Comparison of ENCODE assay signal across 8 mouse cellular contexts in genomic region chr1:193575986-193576713, GRCm38 (mm10).
DNase-seq lines count a peak whose midpoint lies in the region; ATAC-seq and TF ChIP-seq lines count a peak whose summit lies in the region.

No protein-coding gene starts in this region.

- TF ChIP-seq CTCF in ES-Bruce4 (IDR thresholded peaks at IDR 0.05; ENCODE audit: low read depth, low read length) = peak; percentile 84
- TF ChIP-seq CTCF in thymus, adult 2 months (IDR thresholded peaks at IDR 0.05; ENCODE audit: borderline replicate concordance, control insufficient read depth, extremely low read depth, insufficient read depth, low read length, poor library complexity) = peak; percentile 72; the same call in 1 of the 2 replicates

- DNase-seq in brain, embryonic 18.5 days (ENCODE audit: low read depth, low spot score) = peak; percentile 92
- DNase-seq in forebrain, embryonic 10.5 days (ENCODE audit: extremely low spot score, low spot score) = peak; percentile 75
- peak; percentile 83 for DNase-seq in kidney, postnatal 14 days
- peak; percentile 51 for DNase-seq in liver, embryonic 11.5 days (ENCODE audit: low spot score)
- peak; percentile 64 for DNase-seq in thymus, adult 2 months

- WGBS in forebrain, embryonic 10.5 days = 10% methylated on average over 12 of the region's 12 CpGs
- 4% methylated on average over 12 of the region's 12 CpGs for WGBS in heart, embryonic 15.5 days
- whole genome bisulfite sequencing in liver, embryonic 11.5 days = 11% methylated on average over 12 of the region's 12 CpGs
- WGBS in neural tube, embryonic 12.5 days = 8% methylated on average over 12 of the region's 12 CpGs
- WGBS in thymus, adult 2 months = 16% methylated on average over 12 of the region's 12 CpGs

- no peak overlapping the region for H3K4me3 ChIP-seq in ES-Bruce4 (ENCODE audit: low read depth, low read length)
- no peak overlapping the region for H3K4me3 ChIP-seq in forebrain, embryonic 10.5 days
- no peak overlapping the region for H3K4me3 ChIP-seq in heart, embryonic 15.5 days
- no peak overlapping the region for H3K4me3 ChIP-seq in liver, embryonic 11.5 days (ENCODE audit: low read depth, low read length)
- H3K4me3 ChIP-seq in neural tube, embryonic 12.5 days = no peak overlapping the region
- H3K4me3 ChIP-seq in thymus, adult 2 months (ENCODE audit: control insufficient read depth, insufficient read depth, low read length) = no peak overlapping the region

- no peak for TF ChIP-seq EP300 in ES-Bruce4 (IDR thresholded peaks at IDR 0.05; ENCODE audit: insufficient read depth, low read depth, low read length)

- TF ChIP-seq POLR2A in ES-Bruce4 (IDR thresholded peaks at IDR 0.05; ENCODE audit: insufficient read depth, low read length) = no peak
- TF ChIP-seq POLR2A in thymus, adult 2 months (IDR thresholded peaks at IDR 0.05; ENCODE audit: control insufficient read depth, extremely low read depth, insufficient read depth, low read length, poor library complexity) = no peak

- ATAC-seq in heart, embryonic 15.5 days (replicated peaks; ENCODE audit: insufficient number of reproducible peaks, insufficient read depth, low FRiP score, low read depth) = peak; percentile 64
- peak; percentile 56; the same call in 1 of the 2 replicates for ATAC-seq in liver, embryonic 11.5 days (replicated peaks; ENCODE audit: low FRiP score)
- peak; percentile 92 for ATAC-seq in neural tube, embryonic 12.5 days (ENCODE audit: low FRiP score, low read depth)

- no peak overlapping the region for H3K9ac ChIP-seq in ES-Bruce4 (ENCODE audit: low read depth, poor library complexity, severe bottlenecking)
- no peak overlapping the region for H3K9ac ChIP-seq in heart, embryonic 15.5 days
- no peak overlapping the region for H3K9ac ChIP-seq in liver, embryonic 11.5 days (ENCODE audit: low read depth, low read length)
- no peak overlapping the region for H3K9ac ChIP-seq in neural tube, embryonic 12.5 days

- H3K9me3 ChIP-seq in ES-Bruce4 (replicated peaks; ENCODE audit: control insufficient read depth, insufficient read depth, low read length, poor library complexity, severe bottlenecking) = no peaks in the 10 kb centered on the region
- H3K9me3 ChIP-seq in forebrain, embryonic 10.5 days = no peaks in the 10 kb centered on the region
- no peaks in the 10 kb centered on the region for H3K9me3 ChIP-seq in heart, embryonic 15.5 days (replicated peaks)
- no peaks in the 10 kb centered on the region for H3K9me3 ChIP-seq in liver, embryonic 11.5 days (ENCODE audit: control insufficient read depth, low read length)
- no peaks in the 10 kb centered on the region for H3K9me3 ChIP-seq in neural tube, embryonic 12.5 days

- 0 out of 2 replicates have a peak, but pooled peaks cover 1% of the 10 kb centered on the region for H3K27me3 ChIP-seq in ES-Bruce4 (ENCODE audit: control insufficient read depth, insufficient read depth, low read length, poor library complexity, severe bottlenecking)
- peaks cover 5% of the 10 kb centered on the region for H3K27me3 ChIP-seq in forebrain, embryonic 10.5 days (ENCODE audit: poor library complexity, severe bottlenecking)
- H3K27me3 ChIP-seq in heart, embryonic 15.5 days = no peaks in the 10 kb centered on the region
- H3K27me3 ChIP-seq in liver, embryonic 11.5 days (replicated peaks; ENCODE audit: control insufficient read depth, insufficient read depth, low read length) = no peaks in the 10 kb centered on the region
- no peaks in the 10 kb centered on the region for H3K27me3 ChIP-seq in neural tube, embryonic 12.5 days (replicated peaks)
- no peaks in the 10 kb centered on the region for H3K27me3 ChIP-seq in thymus, adult 2 months (ENCODE audit: control insufficient read depth, insufficient read depth, low read length)

- H3K27ac ChIP-seq in ES-Bruce4 (ENCODE audit: insufficient read depth, low read length) = no peak overlapping the region
- no peak overlapping the region for H3K27ac ChIP-seq in forebrain, embryonic 10.5 days
- no peak overlapping the region for H3K27ac ChIP-seq in heart, embryonic 15.5 days
- no peak overlapping the region for H3K27ac ChIP-seq in liver, embryonic 11.5 days (ENCODE audit: low read depth, low read length)
- H3K27ac ChIP-seq in neural tube, embryonic 12.5 days = no peak overlapping the region
- no peak overlapping the region for H3K27ac ChIP-seq in thymus, adult 2 months (ENCODE audit: control insufficient read depth, insufficient read depth, low read length)

- no peak overlapping the region for H3K4me2 ChIP-seq in heart, embryonic 15.5 days
- H3K4me2 ChIP-seq in liver, embryonic 11.5 days = no peak overlapping the region
- H3K4me2 ChIP-seq in neural tube, embryonic 12.5 days (replicated peaks) = no peak overlapping the region

- no peaks in the 10 kb centered on the region for H3K36me3 ChIP-seq in ES-Bruce4 (ENCODE audit: control insufficient read depth, insufficient read depth, low read length, poor library complexity, severe bottlenecking)
- H3K36me3 ChIP-seq in forebrain, embryonic 10.5 days (replicated peaks) = no peaks in the 10 kb centered on the region
- no peaks in the 10 kb centered on the region for H3K36me3 ChIP-seq in heart, embryonic 15.5 days
- no peaks in the 10 kb centered on the region for H3K36me3 ChIP-seq in liver, embryonic 11.5 days (ENCODE audit: control insufficient read depth, insufficient read depth, low read length)
- H3K36me3 ChIP-seq in neural tube, embryonic 12.5 days = no peaks in the 10 kb centered on the region
- no peaks in the 10 kb centered on the region for H3K36me3 ChIP-seq in thymus, adult 2 months (ENCODE audit: control insufficient read depth, insufficient read depth, low read length)

- H3K4me1 ChIP-seq in ES-Bruce4 (ENCODE audit: control insufficient read depth, insufficient read depth, low read length) = peaks cover 2% of the 10 kb centered on the region
- peaks cover 10% of the 10 kb centered on the region; the same call in 1 of the 2 replicates for H3K4me1 ChIP-seq in forebrain, embryonic 10.5 days
- peaks cover 24% of the 10 kb centered on the region for H3K4me1 ChIP-seq in heart, embryonic 15.5 days (replicated peaks)
- no peaks in the 10 kb centered on the region for H3K4me1 ChIP-seq in liver, embryonic 11.5 days (replicated peaks; ENCODE audit: control insufficient read depth, insufficient read depth, low read length)
- H3K4me1 ChIP-seq in neural tube, embryonic 12.5 days = peaks cover 9% of the 10 kb centered on the region; the same call in 1 of the 2 replicates
- no peaks in the 10 kb centered on the region for H3K4me1 ChIP-seq in thymus, adult 2 months (replicated peaks; ENCODE audit: control insufficient read depth, insufficient read depth, low read length)
